Comparison of ENCODE assay signal across 11 mouse cellular contexts in genomic region chr5:44476356-44476755, GRCm38 (mm10).
DNase-seq lines count a peak whose midpoint lies in the region; ATAC-seq lines count a peak whose summit lies in the region.
"Had no signal": no experiment of that assay in that cellular context is flagged by ENCODE, and none has a peak within 500 bp of the region (broad histone marks: within the 10 kb centered on the region; RNA-seq: fewer than 3 reads in every experiment).

No protein-coding gene starts in this region.

- no peak overlapping the region for H3K9ac ChIP-seq in forebrain, embryonic 14.5 days (ENCODE audit: low read length)
- H3K9ac ChIP-seq: heart, embryonic 15.5 days had no signal

- H3K4me2 ChIP-seq in forebrain, embryonic 14.5 days (ENCODE audit: low read length), result no peak overlapping the region
- H3K4me2 ChIP-seq: heart, embryonic 15.5 days had no signal

- 23% methylated on average over 4 of the region's 4 CpGs for WGBS in forebrain, embryonic 14.5 days

- peaks cover 21% of the 10 kb centered on the region for H3K4me1 ChIP-seq in forebrain, embryonic 14.5 days (ENCODE audit: control insufficient read depth, insufficient read depth, low read length)
- H3K4me1 ChIP-seq: heart, embryonic 15.5 days had no signal

- no peaks in the 10 kb centered on the region for H3K36me3 ChIP-seq in forebrain, embryonic 14.5 days (ENCODE audit: control insufficient read depth, insufficient read depth, low read length)
- H3K36me3 ChIP-seq: heart, embryonic 15.5 days had no signal

- DNase-seq in heart, postnatal 4 days, result peak; percentile 20
- DNase-seq in heart, adult 18-20 months, result no peak
- DNase-seq in lung, postnatal 10 days, result peak; percentile 14
- DNase-seq in lung, adult 18-20 months, result no peak
- DNase-seq in forebrain, embryonic 14.5 days (ENCODE audit: low spot score), result peak; percentile 37
- peak; percentile 2 for DNase-seq in retina, postnatal 7 days (ENCODE audit: low read depth, low spot score)
- DNase-seq in urinary bladder, postnatal 4 days (ENCODE audit: low spot score in 2 of 2), result no peak
- DNase-seq: layer of hippocampus, adult 9-11 months; thymus, adult 18-20 months had no signal

- H3K27me3 ChIP-seq in forebrain, embryonic 14.5 days (replicated peaks; ENCODE audit: control insufficient read depth, insufficient read depth, low read length), result no peaks in the 10 kb centered on the region
- H3K27me3 ChIP-seq: heart, embryonic 15.5 days had no signal

- H3K4me3 ChIP-seq in forebrain, embryonic 14.5 days (ENCODE audit: low read depth, low read length), result no peak overlapping the region
- H3K4me3 ChIP-seq: heart, embryonic 15.5 days had no signal

- H3K27ac ChIP-seq in forebrain, embryonic 14.5 days (ENCODE audit: low read depth, low read length), result no peak overlapping the region
- H3K27ac ChIP-seq: heart, embryonic 15.5 days had no signal

- H3K9me3 ChIP-seq in forebrain, embryonic 14.5 days (replicated peaks; ENCODE audit: control insufficient read depth, low read length), result no peaks in the 10 kb centered on the region
- H3K9me3 ChIP-seq: heart, embryonic 15.5 days had no signal

- no peak for ATAC-seq in forebrain, embryonic 14.5 days
- no peak for ATAC-seq in frontal cortex, adult (ENCODE audit: low TSS enrichment)

Comparison
In these comparisons a context has a peak if more than half of its experiments do, and no peak if none do; other contexts are left out.
1. DNase-seq: peak in heart, postnatal 4 days (single experiment), lung, postnatal 10 days (single experiment), forebrain, embryonic 14.5 days (single experiment) and retina, postnatal 7 days (single experiment); none in heart, adult 18-20 months (0 of 2), lung, adult 18-20 months (0 of 2) and urinary bladder, postnatal 4 days (0 of 2).